Mouse (Mus musculus): ENCODE results near the gene Pitpnb.

Gene Pitpnb

DNA sequence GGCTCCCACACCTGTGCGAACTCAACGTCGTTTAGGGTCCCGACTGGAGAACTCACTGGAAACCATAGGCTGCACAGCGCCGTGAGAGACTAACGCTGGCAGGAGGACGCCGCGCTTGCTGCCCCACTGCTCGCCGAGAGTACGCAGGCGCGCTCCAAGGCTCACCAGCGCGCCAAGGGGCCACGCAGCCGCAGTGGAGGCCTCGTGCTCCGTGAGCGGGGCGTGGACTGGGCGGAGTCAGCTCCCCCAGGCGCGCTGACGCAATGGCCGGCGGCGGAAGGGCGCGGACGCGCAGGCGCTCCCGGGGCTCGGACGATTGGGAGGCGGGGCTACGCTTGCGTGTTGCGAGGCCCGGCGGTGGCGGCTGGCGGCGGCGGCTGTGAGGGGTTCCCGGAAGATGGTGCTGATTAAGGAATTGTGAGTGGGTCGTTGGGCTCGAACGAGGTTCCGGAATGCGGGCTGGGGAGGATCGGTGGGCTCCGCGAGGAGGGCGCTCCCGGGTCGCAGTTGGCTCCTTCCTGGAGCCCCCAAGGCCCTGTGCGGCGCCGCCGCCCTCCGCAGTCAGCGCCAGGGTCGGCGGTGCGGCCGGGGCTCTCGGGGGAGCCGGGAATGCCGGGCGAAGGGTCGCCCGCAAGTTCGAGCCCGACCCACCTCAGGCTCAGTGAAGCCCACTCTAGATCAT, at the start of gene Pitpnb:
Gene Pitpnb, plus strand, starts transcription at position 347 of the 682 bp plus-strand sequence.
- DNase-seq (ENCODE audit: low spot score) = peak; percentile 98

GRCm38 (mm10) chr5:111284420-111285175, 46.0 kb upstream of the Pitpnb start:
- no peak for DNase-seq (ENCODE audit: low spot score)

DNA sequence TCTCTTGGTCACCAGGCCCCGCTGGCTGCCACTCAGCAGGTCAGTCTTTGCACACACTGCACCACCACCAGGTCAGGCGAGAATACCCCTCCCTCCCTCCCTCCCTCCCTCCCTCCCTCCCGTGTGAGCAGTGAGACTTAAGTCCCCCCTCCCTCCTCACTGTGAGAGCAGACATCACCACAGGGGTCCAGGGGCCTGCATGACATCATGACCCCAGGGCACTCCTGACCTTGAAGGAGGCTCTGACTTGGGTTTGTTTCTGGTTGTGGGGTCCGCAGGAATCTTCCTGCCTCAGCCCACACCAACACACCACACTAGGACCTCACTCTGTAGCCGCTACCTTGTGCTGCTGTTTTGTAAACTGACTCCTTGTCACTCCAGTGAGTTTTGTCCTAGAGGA, 43.0 kb upstream of the Pitpnb start:
- no peak for DNase-seq (ENCODE audit: low spot score)

- no peak for DNase-seq (ENCODE audit: low spot score)
Measured at GRCm38 (mm10) chr5:111288486-111288885, 42.1 kb upstream of the Pitpnb start.

DNA sequence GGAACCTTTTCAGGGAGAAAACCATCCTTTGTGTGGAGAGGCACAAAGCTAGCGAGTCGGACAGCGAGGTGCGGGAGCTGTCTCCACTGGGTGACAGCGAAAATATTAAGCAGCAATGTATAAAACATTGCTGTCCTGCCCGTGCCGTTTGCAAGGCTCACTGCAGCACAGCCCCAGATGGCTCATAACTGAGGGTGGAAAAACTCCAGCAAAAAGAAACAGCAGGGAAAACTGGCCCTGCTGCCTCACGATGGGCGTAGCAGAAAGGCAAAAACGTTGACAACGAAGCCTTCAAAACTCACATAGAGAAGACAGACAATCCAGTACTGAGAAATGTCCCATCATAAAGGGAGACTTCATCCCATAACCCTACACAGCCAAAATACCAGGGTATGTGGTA, 40.5 kb upstream of the Pitpnb start:
- DNase-seq (ENCODE audit: low spot score) = no peak

GRCm38 (mm10) chr5:111291639-111292038, 38.9 kb upstream of the Pitpnb start:
- no peak for DNase-seq (ENCODE audit: low spot score)

DNA sequence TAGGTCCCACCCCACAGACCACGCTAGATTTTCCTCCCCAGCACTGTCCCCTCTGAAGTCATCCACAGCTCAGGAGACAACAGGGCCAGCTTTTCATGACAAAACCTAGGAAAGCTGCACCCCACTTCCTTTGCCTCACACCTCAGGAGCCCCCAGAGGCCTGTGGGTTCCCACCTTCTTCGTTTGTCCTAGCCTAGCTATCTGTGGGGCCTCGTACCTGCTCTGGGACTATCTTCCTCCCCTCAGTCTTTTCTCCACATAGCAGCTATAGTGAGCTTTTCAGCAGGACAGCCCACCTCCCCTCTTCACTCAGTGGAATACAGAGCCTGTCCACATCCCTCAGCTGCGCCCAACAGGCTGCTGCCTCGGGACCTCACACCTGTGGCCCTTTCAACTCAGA, 32.8 kb upstream of the Pitpnb start:
- no peak for DNase-seq (ENCODE audit: low spot score)

DNA sequence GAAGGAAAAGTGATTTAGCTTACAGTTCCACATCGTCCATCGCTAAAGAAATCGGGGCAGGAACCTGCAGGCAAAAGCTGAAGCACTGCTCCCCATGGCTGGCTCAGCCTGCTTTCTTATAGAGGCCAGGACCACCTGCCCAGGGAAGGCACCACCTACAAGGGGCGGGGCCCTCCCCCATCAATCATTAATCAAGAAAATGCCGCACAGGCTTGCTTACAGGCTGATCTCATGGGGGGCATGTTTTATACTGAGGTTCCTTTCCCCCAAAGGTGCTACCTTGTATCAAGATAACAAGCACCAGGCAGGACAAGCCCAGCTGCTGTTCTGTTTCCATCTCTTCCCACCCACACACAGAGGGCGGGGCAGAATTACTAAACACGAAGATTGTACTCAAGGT, 31.9 kb upstream of the Pitpnb start:
- peak; percentile 77 for DNase-seq (ENCODE audit: low spot score)

DNA sequence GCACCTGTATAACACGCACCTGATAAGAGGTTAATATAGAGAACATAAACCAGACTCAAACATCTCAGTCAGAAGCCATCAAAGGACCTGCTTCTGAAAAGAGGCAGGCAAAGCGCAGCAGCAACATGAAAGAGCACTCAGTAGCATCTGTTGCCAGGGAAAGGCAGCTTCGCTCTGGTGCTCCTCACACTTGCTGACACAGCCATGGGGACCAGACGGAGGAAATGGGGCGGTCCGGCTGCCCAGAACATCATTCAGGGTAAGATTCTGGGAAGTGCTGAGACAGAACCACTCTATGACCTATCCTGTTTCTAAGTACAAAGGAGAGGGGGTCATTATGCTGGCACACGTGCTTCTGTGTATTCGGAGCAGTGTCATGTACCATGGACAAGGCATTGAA, 29.8 kb upstream of the Pitpnb start:
- no peak for DNase-seq (ENCODE audit: low spot score)

DNA sequence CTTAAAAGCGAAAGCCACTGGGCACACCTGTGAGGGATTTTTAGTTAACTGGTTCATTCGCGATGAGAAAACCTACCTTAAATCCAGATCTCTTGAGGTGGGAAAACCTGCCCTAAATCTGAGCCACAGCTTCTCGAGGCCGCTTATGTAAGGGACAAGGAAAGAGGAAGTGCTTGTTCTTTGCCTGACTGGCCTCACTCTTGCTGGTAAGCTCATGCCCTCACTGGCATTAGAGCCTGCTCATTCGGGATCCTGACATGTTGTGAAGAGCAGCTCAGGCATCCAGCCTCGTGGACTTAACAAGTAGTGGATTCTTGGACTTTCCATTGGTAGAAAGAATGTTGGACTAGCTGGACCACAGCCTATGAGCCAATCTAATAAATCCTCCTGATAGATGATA, 28.8 kb upstream of the Pitpnb start:
- no peak for DNase-seq (ENCODE audit: low spot score)

GRCm38 (mm10) chr5:111304730-111305129, 25.8 kb upstream of the Pitpnb start:
- DNase-seq (ENCODE audit: low spot score) = no peak

- DNase-seq (ENCODE audit: low spot score) = no peak
Measured at GRCm38 (mm10) chr5:111310185-111310584, 20.4 kb upstream of the Pitpnb start.

DNA sequence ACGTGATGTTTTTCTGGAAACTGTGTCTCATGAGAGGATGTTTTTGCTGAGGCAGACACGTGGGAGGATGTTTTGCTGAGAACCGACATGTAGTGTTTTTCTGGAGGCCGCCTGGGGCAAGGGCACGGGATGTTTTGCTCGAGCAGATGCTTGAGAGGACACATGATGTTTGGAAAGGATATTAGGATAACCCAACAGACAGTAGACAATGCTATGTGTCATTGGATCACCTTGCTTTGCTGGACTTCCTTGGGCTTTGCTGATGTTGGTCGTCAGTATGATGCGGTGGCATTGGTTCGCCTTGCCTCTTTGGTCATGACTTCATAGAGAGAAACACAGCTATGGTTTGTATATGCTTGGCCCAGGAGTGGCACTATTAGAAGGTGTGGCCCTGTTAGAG, 16.7 kb upstream of the Pitpnb start:
- DNase-seq (ENCODE audit: low spot score) = no peak

DNA sequence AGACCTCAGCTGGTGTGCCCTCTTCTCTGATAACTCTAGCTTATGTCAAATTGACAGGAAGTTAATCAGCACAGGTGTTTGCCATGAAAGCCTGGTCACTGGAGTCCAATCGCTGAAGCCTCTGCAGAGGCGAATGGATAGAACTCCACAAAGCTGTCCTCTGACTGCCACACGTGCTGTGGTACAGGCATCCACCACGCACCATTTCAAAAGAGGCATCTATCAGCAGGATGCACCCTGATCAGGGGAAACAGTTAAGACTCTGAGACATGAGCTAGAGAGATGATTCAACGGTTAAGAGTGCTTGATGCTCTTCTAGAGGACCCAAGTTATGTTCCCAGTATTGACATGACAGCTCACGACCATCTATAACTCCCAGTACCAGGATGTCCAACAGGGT, 15.5 kb upstream of the Pitpnb start:
- no peak for DNase-seq (ENCODE audit: low spot score)

DNA sequence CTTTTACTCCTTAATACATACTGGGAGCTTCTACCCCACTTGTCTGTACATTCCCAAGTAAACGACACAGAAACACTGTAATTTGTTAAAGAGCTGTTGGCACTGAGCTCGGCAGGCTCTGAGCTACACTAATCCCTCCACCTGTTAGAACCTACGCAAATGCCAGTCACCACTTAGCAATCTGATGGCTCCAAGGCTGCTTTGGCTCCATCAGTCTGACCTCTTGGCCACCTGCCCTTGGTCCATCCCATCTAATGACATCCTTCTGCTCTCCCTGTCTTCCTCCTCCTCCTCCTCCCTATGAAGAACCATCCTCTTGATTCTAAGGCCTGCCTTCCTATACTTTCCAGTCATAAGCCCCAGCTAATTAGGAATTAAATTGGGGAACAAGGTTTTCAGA, 13.0 kb upstream of the Pitpnb start:
- DNase-seq (ENCODE audit: low spot score) = no peak

DNA sequence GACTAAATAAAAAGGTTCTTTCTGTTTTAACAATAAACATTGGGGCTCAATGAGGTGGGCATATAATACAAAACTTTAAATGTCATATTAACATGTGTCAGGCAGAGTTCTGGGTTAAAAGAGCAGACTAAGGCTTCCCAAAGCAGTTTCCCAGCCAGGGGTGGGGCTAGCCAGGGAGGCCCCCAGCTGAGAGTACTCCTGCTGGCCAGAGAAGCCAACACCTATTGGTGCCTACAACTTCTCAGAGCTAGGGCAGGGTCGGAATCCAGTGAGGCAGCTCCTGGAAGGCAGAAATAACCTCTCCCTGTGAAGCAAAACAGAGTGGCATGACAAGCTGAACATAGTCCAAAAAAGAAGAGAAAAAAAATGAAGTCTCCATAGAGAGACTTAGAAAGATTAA, 11.6 kb upstream of the Pitpnb start:
- no peak for DNase-seq (ENCODE audit: low spot score)

GRCm38 (mm10) chr5:111325813-111326212, 4.8 kb upstream of the Pitpnb start:
- no peak for DNase-seq (ENCODE audit: low spot score)

GRCm38 (mm10) chr5:111327420-111327819, 3.1 kb upstream of the Pitpnb start:
- no peak for DNase-seq (ENCODE audit: low spot score)

DNA sequence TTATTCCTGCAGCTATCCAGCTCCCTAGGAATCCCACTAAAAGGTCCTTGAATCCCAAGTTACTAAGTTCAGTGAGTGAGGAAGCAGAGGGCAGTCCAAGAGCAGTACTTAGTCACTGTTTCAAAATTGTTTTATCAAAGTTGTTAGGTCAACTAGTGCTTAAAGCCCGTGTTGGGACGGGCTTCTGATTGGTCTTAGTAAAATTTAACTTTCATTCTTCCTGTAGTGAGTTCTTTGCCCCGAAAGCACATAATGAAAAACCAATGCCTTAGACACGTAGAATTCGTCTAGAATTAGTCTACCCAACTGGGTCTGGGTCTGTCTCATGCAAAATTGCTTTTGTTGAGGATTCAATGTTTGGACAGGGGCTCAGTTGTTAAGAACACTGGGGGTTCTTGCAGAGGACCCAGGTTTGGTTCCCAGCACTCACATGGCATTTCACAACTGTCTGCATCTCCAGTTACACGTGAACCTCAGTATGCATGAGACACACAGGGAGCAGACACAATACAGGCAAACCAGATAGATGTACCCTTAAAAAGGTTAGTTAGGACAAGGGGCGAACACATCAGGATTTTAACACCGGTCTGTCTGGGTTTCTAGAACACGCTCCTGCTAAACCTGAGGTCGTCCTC, 664 bp upstream of the Pitpnb start:
- DNase-seq (ENCODE audit: low spot score) = no peak

DNA sequence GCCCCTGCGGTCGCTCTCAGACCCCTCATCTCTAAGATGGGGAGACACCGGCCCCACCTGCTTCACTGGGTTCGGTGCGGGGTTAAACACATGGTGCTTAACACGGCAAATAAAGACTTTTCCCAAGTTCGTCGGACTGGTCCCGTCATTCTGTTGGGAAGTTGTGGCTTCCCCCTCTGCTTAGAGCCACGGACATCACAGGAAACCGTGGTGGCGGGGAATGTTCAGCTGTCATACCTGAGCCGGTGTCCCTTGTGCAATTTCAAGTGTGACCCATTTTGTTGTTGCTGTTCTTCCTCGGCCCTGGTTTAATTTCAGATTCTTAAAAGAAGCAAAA, 504 bp downstream of the Pitpnb start:
- DNase-seq (ENCODE audit: low spot score) = no peak

- no peak for DNase-seq (ENCODE audit: low spot score)
Measured at GRCm38 (mm10) chr5:111335939-111336691, 5.6 kb downstream of the Pitpnb start.

DNA sequence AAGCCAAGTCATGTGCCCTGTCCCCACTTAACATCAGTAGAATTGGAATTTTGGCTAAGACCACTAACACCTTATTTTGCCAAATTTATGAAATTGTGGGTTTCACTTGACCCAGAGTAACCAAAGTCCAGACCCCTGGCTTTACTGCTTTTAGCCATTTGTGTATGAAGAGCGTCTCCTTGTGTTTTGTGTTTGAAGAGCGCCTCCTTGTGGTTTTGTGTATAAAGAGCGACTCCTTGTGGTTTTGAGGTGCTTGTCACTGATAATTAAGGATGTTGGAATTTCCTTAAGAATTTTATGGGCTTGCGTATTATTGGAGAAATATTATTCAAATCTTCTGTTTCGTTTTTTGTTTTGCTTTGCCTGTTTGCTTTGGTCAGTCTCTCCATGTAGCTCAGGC, 11.0 kb downstream of the Pitpnb start:
- DNase-seq (ENCODE audit: low spot score) = no peak

Data from testis, postnatal 14 days (tissue).